Mouse (Mus musculus): ENCODE results near the gene Rap1a. TPM values are rescaled to one million over a fixed set of nuclear protein-coding genes. Genes with fewer than 3 reads are reported as not detected.

Gene Rap1a
- polyA plus RNA-seq, 1 experiment, result 14.4 TPM

DNA sequence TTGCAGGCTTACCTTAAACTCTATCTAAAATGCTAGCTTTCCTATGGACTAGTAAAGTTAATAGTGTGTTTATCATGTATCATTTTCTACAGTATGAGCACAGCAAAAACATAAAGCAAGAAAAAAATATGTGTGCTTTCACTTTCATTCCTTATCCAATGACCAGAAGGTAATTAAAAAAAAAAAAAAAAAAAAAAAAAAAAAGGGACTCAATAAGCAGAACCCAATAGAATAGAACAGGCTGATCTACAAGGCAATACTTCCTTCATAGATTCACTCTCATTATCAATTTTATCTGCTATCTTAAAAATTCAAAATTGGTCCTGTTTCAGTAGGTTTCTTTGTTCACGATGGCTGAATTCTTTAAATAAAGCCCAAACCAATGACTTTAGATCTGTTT, 30.3 kb downstream of the Rap1a start:
- Histone ChIP-seq H3K27ac (ENCODE audit: control insufficient read depth, insufficient read depth, low read length) (no peak overlapping the region), H3K4me3 (ENCODE audit: control insufficient read depth, insufficient read depth, low read length) (no peak overlapping the region), H3K4me1 (replicated peaks; ENCODE audit: control insufficient read depth, insufficient read depth, low read length) (peaks cover 10% of the 10 kb centered on the region), H3K27me3 (ENCODE audit: control insufficient read depth, insufficient read depth, low read length) (no peaks in the 10 kb centered on the region), H3K36me3 (ENCODE audit: control insufficient read depth, insufficient read depth, low read length) (no peaks in the 10 kb centered on the region)
- TF ChIP-seq POLR2A (IDR thresholded peaks at IDR 0.05; ENCODE audit: control insufficient read depth, extremely low read depth, insufficient read depth, low read length, poor library complexity) (no peak), CTCF (IDR thresholded peaks at IDR 0.05; ENCODE audit: borderline replicate concordance, control insufficient read depth, extremely low read depth, insufficient read depth, low read length, poor library complexity) (no peak)
- no peak for DNase-seq
- 91% methylated on average over 1 of the region's 1 CpGs for WGBS

- Histone ChIP-seq H3K36me3 (ENCODE audit: control insufficient read depth, insufficient read depth, low read length) (no peaks in the 10 kb centered on the region), H3K4me1 (replicated peaks; ENCODE audit: control insufficient read depth, insufficient read depth, low read length) (peaks cover 8% of the 10 kb centered on the region), H3K4me3 (ENCODE audit: control insufficient read depth, insufficient read depth, low read length) (no peak overlapping the region), H3K27me3 (ENCODE audit: control insufficient read depth, insufficient read depth, low read length) (no peaks in the 10 kb centered on the region), H3K27ac (ENCODE audit: control insufficient read depth, insufficient read depth, low read length) (no peak overlapping the region)
- no peak for DNase-seq
- 55% methylated on average over 2 of the region's 2 CpGs for WGBS
- TF ChIP-seq CTCF (IDR thresholded peaks at IDR 0.05; ENCODE audit: borderline replicate concordance, control insufficient read depth, extremely low read depth, insufficient read depth, low read length, poor library complexity) (no peak), POLR2A (IDR thresholded peaks at IDR 0.05; ENCODE audit: control insufficient read depth, extremely low read depth, insufficient read depth, low read length, poor library complexity) (no peak)
These were observed 31.8 kb downstream of the Rap1a start for GRCm38 (mm10) chr3:105769380-105769779.

DNA sequence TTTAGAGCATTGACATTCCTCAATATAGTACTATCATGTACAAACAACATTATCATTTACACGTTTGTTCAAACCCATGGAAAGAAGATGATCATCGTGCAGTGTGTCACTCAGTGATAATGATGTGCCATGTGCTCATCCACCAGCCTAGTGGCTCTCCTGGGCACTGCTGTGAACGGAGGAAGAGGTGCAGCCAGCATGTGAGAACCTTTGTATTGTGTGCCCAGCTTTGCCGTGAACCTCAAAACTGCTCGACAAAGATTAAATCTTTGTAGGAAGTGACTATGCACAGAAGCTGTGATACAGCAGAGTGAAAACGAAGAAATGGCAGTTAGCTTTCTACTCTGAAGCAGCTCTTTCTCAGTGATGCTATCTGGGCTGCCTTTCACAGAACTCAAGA, 32.6 kb downstream of the Rap1a start:
- Histone ChIP-seq H3K27me3 (ENCODE audit: control insufficient read depth, insufficient read depth, low read length) (no peaks in the 10 kb centered on the region), H3K4me3 (ENCODE audit: control insufficient read depth, insufficient read depth, low read length) (no peak overlapping the region), H3K27ac (ENCODE audit: control insufficient read depth, insufficient read depth, low read length) (peak overlapping the region; percentile 48; the same call in 1 of the 2 replicates), H3K36me3 (ENCODE audit: control insufficient read depth, insufficient read depth, low read length) (no peaks in the 10 kb centered on the region), H3K4me1 (replicated peaks; ENCODE audit: control insufficient read depth, insufficient read depth, low read length) (peaks cover 8% of the 10 kb centered on the region)
- TF ChIP-seq POLR2A (IDR thresholded peaks at IDR 0.05; ENCODE audit: control insufficient read depth, extremely low read depth, insufficient read depth, low read length, poor library complexity), result no peak
- no peak for TF ChIP-seq CTCF (IDR thresholded peaks at IDR 0.05; ENCODE audit: borderline replicate concordance, control insufficient read depth, extremely low read depth, insufficient read depth, low read length, poor library complexity)
- WGBS, result 5% methylated on average over 6 of the region's 6 CpGs
- peak; percentile 24 for DNase-seq

GRCm38 (mm10) chr3:105763132-105763851, 37.8 kb downstream of the Rap1a start:
- WGBS, result 3% methylated on average over 4 of the region's 4 CpGs
- no peak overlapping the region for H3K4me3 ChIP-seq (ENCODE audit: control insufficient read depth, insufficient read depth, low read length)
- no peak for TF ChIP-seq POLR2A (IDR thresholded peaks at IDR 0.05; ENCODE audit: control insufficient read depth, extremely low read depth, insufficient read depth, low read length, poor library complexity)
- TF ChIP-seq CTCF (IDR thresholded peaks at IDR 0.05; ENCODE audit: borderline replicate concordance, control insufficient read depth, extremely low read depth, insufficient read depth, low read length, poor library complexity), result no peak
- H3K27me3 ChIP-seq (ENCODE audit: control insufficient read depth, insufficient read depth, low read length), result no peaks in the 10 kb centered on the region
- H3K36me3 ChIP-seq (ENCODE audit: control insufficient read depth, insufficient read depth, low read length), result no peaks in the 10 kb centered on the region
- H3K27ac ChIP-seq (ENCODE audit: control insufficient read depth, insufficient read depth, low read length), result no peak overlapping the region
- DNase-seq, result peak; percentile 52
- H3K4me1 ChIP-seq (replicated peaks; ENCODE audit: control insufficient read depth, insufficient read depth, low read length), result peaks cover 13% of the 10 kb centered on the region

DNA sequence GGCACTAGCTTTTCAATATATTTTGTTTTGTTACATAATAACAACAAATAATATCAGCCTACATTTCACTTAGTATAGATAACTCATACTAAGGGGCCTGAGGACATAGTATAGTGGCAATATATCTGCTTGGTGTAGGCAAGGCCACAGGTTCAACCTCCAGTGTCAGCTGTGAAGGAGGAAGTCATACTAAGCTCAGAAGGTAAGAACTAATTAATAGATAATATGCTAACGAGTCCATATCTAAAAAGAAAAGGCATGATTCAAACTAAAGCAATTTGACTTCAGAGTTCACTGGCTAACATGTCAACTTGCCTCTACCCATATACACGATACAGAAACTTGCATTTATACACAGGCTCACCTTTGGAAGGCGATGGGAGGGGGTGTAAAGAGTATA, 41.1 kb downstream of the Rap1a start:
- H3K27me3 ChIP-seq (ENCODE audit: control insufficient read depth, insufficient read depth, low read length), result no peaks in the 10 kb centered on the region

GRCm38 (mm10) chr3:105758658-105759057, 42.5 kb downstream of the Rap1a start:
- H3K27ac ChIP-seq (ENCODE audit: control insufficient read depth, insufficient read depth, low read length), result no peak overlapping the region
- H3K4me1 ChIP-seq (replicated peaks; ENCODE audit: control insufficient read depth, insufficient read depth, low read length), result peaks cover 13% of the 10 kb centered on the region
- DNase-seq, result no peak
- TF ChIP-seq CTCF (IDR thresholded peaks at IDR 0.05; ENCODE audit: borderline replicate concordance, control insufficient read depth, extremely low read depth, insufficient read depth, low read length, poor library complexity) (no peak), POLR2A (IDR thresholded peaks at IDR 0.05; ENCODE audit: control insufficient read depth, extremely low read depth, insufficient read depth, low read length, poor library complexity) (no peak)
- H3K4me3 ChIP-seq (ENCODE audit: control insufficient read depth, insufficient read depth, low read length), result no peak overlapping the region
- WGBS, result 92% methylated on average over 4 of the region's 4 CpGs
- no peaks in the 10 kb centered on the region for H3K27me3 ChIP-seq (ENCODE audit: control insufficient read depth, insufficient read depth, low read length)
- no peaks in the 10 kb centered on the region for H3K36me3 ChIP-seq (ENCODE audit: control insufficient read depth, insufficient read depth, low read length)

More for the DNA sequence above, 41.1 kb downstream of the Rap1a start:
- 97% methylated on average over 3 of the region's 3 CpGs for WGBS
- Histone ChIP-seq H3K4me1 (replicated peaks; ENCODE audit: control insufficient read depth, insufficient read depth, low read length) (peaks cover 13% of the 10 kb centered on the region), H3K36me3 (ENCODE audit: control insufficient read depth, insufficient read depth, low read length) (no peaks in the 10 kb centered on the region), H3K4me3 (ENCODE audit: control insufficient read depth, insufficient read depth, low read length) (no peak overlapping the region), H3K27ac (ENCODE audit: control insufficient read depth, insufficient read depth, low read length) (no peak overlapping the region)
- no peak for DNase-seq
- TF ChIP-seq CTCF (IDR thresholded peaks at IDR 0.05; ENCODE audit: borderline replicate concordance, control insufficient read depth, extremely low read depth, insufficient read depth, low read length, poor library complexity) (no peak), POLR2A (IDR thresholded peaks at IDR 0.05; ENCODE audit: control insufficient read depth, extremely low read depth, insufficient read depth, low read length, poor library complexity) (no peak)

Data from thymus, adult 2 months (tissue).